Mouse (Mus musculus): ENCODE results near the gene Mpz. TPM values are rescaled to one million over a fixed set of nuclear protein-coding genes. Genes with fewer than 3 reads are reported as not detected.
"Not testable (repeated sequence)": the region's sequence is repeated elsewhere in the genome, so short reads cannot be mapped to it uniquely, and the experiment has no call there.

The Mpz gene
- polyA plus RNA-seq, 1 experiment, result 3.7 TPM

- H3K9me3 ChIP-seq, result no peaks in the 10 kb centered on the region
- peaks cover 38% of the 10 kb centered on the region for H3K4me1 ChIP-seq
- TF ChIP-seq GATA1 (IDR thresholded peaks at IDR 0.05; ENCODE audit: borderline replicate concordance, low read length), result no peak
- TF ChIP-seq FLI1 (IDR thresholded peaks at IDR 0.05; ENCODE audit: low read length), result no peak
- H3K36me3 ChIP-seq (replicated peaks; ENCODE audit: low read length), result peaks cover 10% of the 10 kb centered on the region
- H3K4me3 ChIP-seq (replicated peaks), result peak overlapping the region; percentile 12
- peaks cover 2% of the 10 kb centered on the region for H3K27me3 ChIP-seq (replicated peaks)
Observed at GRCm38 (mm10) chr1:171122932-171123331, 27.6 kb upstream of the Mpz start.

DNA sequence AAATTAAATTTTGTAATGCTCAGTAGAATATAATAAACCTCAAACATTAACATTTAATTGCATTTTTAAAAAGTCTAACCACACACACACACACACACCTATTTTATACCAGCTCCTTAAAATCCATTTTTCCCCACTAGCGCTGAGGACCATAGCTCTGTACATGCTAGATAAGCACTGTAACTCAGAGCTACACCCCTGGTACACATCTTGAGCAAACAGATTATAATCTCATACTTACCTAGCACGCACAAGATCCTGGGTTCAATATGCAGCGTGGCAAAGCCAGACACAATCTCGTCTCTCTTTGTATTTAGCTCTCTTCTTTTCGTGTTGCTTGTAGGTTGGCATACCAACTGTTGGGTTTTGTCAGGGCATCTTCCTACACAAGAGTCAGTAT is 26.1 kb upstream of the Mpz start:
- H3K36me3 ChIP-seq (replicated peaks; ENCODE audit: low read length), result peaks cover 25% of the 10 kb centered on the region
- H3K4me1 ChIP-seq, result peaks cover 27% of the 10 kb centered on the region
- H3K9me3 ChIP-seq, result no peaks in the 10 kb centered on the region
- TF ChIP-seq FLI1 (IDR thresholded peaks at IDR 0.05; ENCODE audit: low read length) (no peak), GATA1 (IDR thresholded peaks at IDR 0.05; ENCODE audit: borderline replicate concordance, low read length) (no peak)
- H3K27me3 ChIP-seq (replicated peaks), result peaks cover 2% of the 10 kb centered on the region
- H3K4me3 ChIP-seq (replicated peaks), result no peak overlapping the region

DNA sequence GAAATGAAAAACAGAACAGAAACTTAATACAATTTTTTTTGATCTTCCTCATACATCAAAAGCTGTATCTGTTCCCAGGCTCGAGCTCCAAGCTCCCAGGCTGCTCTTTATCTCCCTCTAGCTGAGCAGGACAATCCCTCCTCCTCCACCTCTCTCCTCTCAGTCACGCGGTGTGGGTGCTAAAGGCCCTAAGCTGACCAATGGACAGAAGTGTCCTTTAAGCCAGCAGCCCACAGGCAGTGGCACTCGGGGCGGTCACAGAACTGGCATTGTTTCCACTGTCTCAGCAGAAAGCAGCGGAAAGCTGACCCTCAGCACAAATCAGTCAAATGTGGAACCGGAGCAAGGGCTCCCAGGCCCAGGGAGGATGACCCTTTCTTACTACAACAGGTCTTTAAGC is 21.3 kb upstream of the Mpz start:
- TF ChIP-seq GATA1 (IDR thresholded peaks at IDR 0.05; ENCODE audit: borderline replicate concordance, low read length) (no peak), FLI1 (IDR thresholded peaks at IDR 0.05; ENCODE audit: low read length) (no peak)
- no peaks in the 10 kb centered on the region for H3K9me3 ChIP-seq
- H3K27me3 ChIP-seq (replicated peaks), result peaks cover 2% of the 10 kb centered on the region
- peaks cover 69% of the 10 kb centered on the region for H3K36me3 ChIP-seq (replicated peaks; ENCODE audit: low read length)
- H3K4me3 ChIP-seq (replicated peaks), result no peak overlapping the region
- no peaks in the 10 kb centered on the region for H3K4me1 ChIP-seq

- TF ChIP-seq GATA1 (IDR thresholded peaks at IDR 0.05; ENCODE audit: borderline replicate concordance, low read length), result no peak
- TF ChIP-seq FLI1 (IDR thresholded peaks at IDR 0.05; ENCODE audit: low read length), result no peak
- peaks cover 86% of the 10 kb centered on the region for H3K36me3 ChIP-seq (replicated peaks; ENCODE audit: low read length)
- H3K4me3 ChIP-seq (replicated peaks), result no peak overlapping the region
- H3K9me3 ChIP-seq, result no peaks in the 10 kb centered on the region
- H3K4me1 ChIP-seq, result no peaks in the 10 kb centered on the region
- no peaks in the 10 kb centered on the region for H3K27me3 ChIP-seq (replicated peaks)
Observed at GRCm38 (mm10) chr1:171130971-171131370, 19.5 kb upstream of the Mpz start.

GRCm38 (mm10) chr1:171135600-171135999 is 14.9 kb upstream of the Mpz start:
- Histone ChIP-seq H3K27me3 (replicated peaks) (no peaks in the 10 kb centered on the region), H3K36me3 (replicated peaks; ENCODE audit: low read length) (peaks cover 85% of the 10 kb centered on the region), H3K4me1 (no peaks in the 10 kb centered on the region), H3K9me3 (no peaks in the 10 kb centered on the region), H3K4me3 (replicated peaks) (no peak overlapping the region)
- TF ChIP-seq FLI1 (IDR thresholded peaks at IDR 0.05; ENCODE audit: low read length) (no peak), GATA1 (IDR thresholded peaks at IDR 0.05; ENCODE audit: borderline replicate concordance, low read length) (no peak)

DNA sequence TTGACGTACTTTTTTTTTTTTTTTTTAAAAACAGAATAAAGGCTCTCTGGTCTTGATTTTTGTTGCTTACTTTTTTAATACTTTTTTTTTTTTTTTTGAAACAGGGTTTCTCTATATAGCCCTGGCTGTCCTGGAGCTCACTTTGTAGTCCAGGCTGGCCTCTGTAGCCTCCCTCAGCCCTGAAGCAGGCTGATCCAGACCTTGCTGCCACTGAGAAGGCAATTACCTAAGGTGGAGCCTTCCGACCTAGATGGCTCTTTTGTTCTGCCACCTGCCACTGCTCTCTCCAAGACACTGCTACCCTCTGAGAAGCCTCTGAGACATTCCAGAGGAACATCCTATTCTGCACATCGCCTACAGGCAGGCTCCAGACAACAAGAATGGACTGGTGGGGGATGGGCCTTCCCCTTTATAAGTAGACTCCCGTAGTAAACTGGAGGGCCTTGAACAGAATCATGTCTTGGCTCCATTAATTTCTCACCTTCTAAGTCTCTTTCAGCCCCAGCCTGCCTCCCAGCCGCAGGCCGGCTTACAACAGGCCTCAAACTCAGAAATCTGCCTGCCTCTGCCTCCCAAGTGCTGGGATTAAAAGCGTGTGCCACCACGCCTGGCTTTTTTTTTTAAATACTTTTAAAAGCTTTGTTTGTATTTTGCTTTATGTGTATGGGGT is 12.9 kb upstream of the Mpz start:
- H3K36me3 ChIP-seq (replicated peaks; ENCODE audit: low read length), result peaks cover 85% of the 10 kb centered on the region
- H3K27me3 ChIP-seq (replicated peaks); H3K4me3 ChIP-seq (replicated peaks); H3K9me3 ChIP-seq; H3K4me1 ChIP-seq: not testable (repeated sequence)

DNA sequence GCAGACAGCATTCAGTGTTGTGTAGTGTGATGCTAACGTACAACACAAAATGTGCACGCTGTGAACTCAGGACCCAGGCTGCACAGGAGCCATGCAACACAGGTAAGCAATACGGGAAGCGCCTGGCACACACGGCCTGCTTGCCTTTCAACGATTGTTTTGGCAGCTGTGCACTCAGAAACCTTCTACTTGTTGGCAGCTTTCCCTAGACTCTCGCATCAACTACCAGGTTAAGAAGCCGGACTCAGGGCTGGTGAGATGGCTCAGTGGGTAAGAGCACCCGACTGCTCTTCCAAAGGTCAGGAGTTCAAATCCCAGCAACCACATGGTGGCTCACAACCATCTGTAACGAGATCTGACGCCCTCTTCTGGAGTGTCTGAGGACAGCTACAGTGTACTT is 7.5 kb upstream of the Mpz start:
- not testable (repeated sequence) for H3K4me3 ChIP-seq (replicated peaks); H3K9me3 ChIP-seq; H3K4me1 ChIP-seq; H3K27me3 ChIP-seq (replicated peaks)
- peaks cover 77% of the 10 kb centered on the region for H3K36me3 ChIP-seq (replicated peaks; ENCODE audit: low read length)

GRCm38 (mm10) chr1:171150838-171151391 is 404 bp downstream of the Mpz start:
- Histone ChIP-seq H3K9me3 (no peaks in the 10 kb centered on the region), H3K4me3 (replicated peaks) (peak overlapping the region; percentile 99), H3K4me1 (peaks cover 47% of the 10 kb centered on the region), H3K36me3 (replicated peaks; ENCODE audit: low read length) (peaks cover 10% of the 10 kb centered on the region), H3K27me3 (replicated peaks) (peaks cover 7% of the 10 kb centered on the region)
- TF ChIP-seq GATA1 (IDR thresholded peaks at IDR 0.05; ENCODE audit: borderline replicate concordance, low read length) (no peak), FLI1 (IDR thresholded peaks at IDR 0.05; ENCODE audit: low read length) (no peak)

- H3K4me1 ChIP-seq, result peaks cover 47% of the 10 kb centered on the region
- H3K36me3 ChIP-seq (replicated peaks; ENCODE audit: low read length), result peaks cover 6% of the 10 kb centered on the region
- H3K4me3 ChIP-seq (replicated peaks), result no peak overlapping the region
Observed at GRCm38 (mm10) chr1:171151966-171152365, 1.5 kb downstream of the Mpz start.

GRCm38 (mm10) chr1:171156644-171157043 is 6.1 kb downstream of the Mpz start:
- Histone ChIP-seq H3K4me1 (peaks cover 38% of the 10 kb centered on the region), H3K9me3 (no peaks in the 10 kb centered on the region), H3K27me3 (replicated peaks) (peaks cover 34% of the 10 kb centered on the region), H3K4me3 (replicated peaks) (no peak overlapping the region), H3K36me3 (replicated peaks; ENCODE audit: low read length) (no peaks in the 10 kb centered on the region)
- TF ChIP-seq GATA1 (IDR thresholded peaks at IDR 0.05; ENCODE audit: borderline replicate concordance, low read length) (no peak), FLI1 (IDR thresholded peaks at IDR 0.05; ENCODE audit: low read length) (no peak)

More at GRCm38 (mm10) chr1:171151966-171152365, 1.5 kb downstream of the Mpz start:
- Histone ChIP-seq H3K9me3 (no peaks in the 10 kb centered on the region), H3K27me3 (replicated peaks) (peaks cover 11% of the 10 kb centered on the region)
- TF ChIP-seq FLI1 (IDR thresholded peaks at IDR 0.05; ENCODE audit: low read length), result no peak
- TF ChIP-seq GATA1 (IDR thresholded peaks at IDR 0.05; ENCODE audit: borderline replicate concordance, low read length), result no peak

GRCm38 (mm10) chr1:171157965-171158364 is 7.5 kb downstream of the Mpz start:
- Histone ChIP-seq H3K4me3 (replicated peaks) (no peak overlapping the region), H3K27me3 (replicated peaks) (peaks cover 34% of the 10 kb centered on the region), H3K9me3 (no peaks in the 10 kb centered on the region), H3K4me1 (peaks cover 34% of the 10 kb centered on the region), H3K36me3 (replicated peaks; ENCODE audit: low read length) (no peaks in the 10 kb centered on the region)
- no peak for TF ChIP-seq FLI1 (IDR thresholded peaks at IDR 0.05; ENCODE audit: low read length)
- no peak for TF ChIP-seq GATA1 (IDR thresholded peaks at IDR 0.05; ENCODE audit: borderline replicate concordance, low read length)
